Mouse (Mus musculus) lung, postnatal 0 days (tissue): ENCODE results near the gene Abca2.

Source experiments
- CTCF ChIP-seq: IDR thresholded peaks from 2 replicates; pipeline ENCODE4 v1.5.1; 2016; ENCODE audit warnings: antibody characterized with exemption, mild to moderate bottlenecking
- EP300 ChIP-seq: IDR thresholded peaks from 2 replicates; pipeline ENCODE4 v1.6.1; 2016; ENCODE audit warnings: antibody characterized with exemption, mild to moderate bottlenecking, control low read depth

GRCm38 (mm10) chr2:25399051-25399450 is 29.5 kb upstream of the Abca2 start, which contains the start of gene Npdc1:
- TF ChIP-seq CTCF (no peak), EP300 (no peak)
